Mouse (Mus musculus): ENCODE data around the gene Dgat2.

Gene Dgat2

DNA sequence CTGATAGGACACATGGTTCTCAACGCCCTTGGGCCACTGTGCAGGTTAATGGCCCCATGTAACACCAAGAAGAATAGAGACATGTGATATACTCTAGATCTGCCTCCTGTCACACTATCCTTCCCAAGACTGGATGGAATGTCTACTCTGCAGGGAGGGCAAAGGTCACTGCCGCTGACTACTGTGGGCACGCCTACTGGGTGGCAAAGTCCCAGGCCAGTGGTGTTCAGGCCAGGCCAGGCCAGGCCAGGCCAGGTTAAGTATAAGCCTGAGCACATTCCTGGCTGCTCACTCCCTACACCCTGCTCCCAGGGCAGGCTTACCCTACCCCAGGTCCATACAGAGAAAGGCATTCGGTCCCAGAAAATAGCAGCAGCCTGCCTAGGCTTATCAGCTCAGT is 21.0 kb downstream of the Dgat2 start:
- DNase-seq: peak; percentile 97

DNA sequence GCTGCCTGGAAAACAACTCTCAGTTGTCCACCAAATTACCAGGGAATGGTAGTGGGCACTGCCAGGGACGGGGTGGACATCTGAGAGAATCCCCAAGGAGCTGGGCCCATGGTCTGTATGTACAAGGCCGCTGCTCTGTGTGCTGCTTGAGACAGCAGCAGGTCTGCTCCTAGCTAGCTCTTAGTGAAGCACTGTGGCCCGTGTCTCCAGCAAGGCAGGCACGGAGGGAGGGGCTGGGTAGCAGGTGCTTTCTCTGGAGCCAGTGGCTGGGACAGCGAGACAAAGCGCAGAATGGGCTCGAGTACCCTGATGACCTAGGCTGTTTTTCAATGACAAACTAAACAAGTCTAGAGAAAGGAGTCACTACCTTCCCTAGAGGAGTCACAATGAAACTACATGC is 21.5 kb downstream of the Dgat2 start:
- peak; percentile 91 for DNase-seq

DNA sequence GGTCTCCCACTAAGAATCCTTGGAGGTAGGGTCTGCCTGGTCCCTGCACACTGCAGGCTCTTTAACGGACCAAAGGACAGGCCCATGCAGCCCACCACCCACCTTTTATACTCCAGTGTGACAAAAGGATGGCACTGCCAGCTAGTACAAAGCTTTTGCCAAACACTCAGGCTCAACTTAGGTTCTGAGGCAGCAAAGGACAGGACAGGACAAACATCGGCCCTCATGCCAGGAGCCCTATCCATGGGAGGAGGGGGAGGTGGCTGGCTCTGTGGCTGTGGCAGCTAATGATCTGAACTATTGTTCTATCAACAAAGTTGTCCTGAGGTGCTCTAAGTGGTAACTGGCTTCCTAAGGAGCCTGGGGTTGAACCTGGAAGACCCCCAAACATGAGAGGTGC is 23.1 kb downstream of the Dgat2 start:
- DNase-seq: peak; percentile 97

DNA sequence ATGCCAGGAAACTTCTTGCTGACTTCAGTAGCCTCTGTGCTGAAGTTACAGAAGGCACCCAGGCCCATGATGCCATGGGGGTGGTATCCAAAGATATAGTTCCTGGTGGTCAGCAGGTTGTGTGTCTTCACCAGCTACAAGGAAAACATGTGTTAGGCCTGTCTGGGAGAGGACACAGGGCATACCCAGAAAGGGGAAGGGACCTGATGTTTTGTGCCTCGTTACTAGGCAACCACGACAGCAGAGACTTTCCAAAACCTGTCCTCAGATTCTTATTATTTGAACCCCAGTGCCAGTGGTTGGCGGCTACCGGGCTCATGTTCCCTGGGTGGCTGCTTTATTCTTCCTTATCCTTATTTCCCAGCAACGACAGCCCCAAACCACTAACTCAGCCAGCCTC is 23.6 kb downstream of the Dgat2 start:
- no peak for DNase-seq

DNA sequence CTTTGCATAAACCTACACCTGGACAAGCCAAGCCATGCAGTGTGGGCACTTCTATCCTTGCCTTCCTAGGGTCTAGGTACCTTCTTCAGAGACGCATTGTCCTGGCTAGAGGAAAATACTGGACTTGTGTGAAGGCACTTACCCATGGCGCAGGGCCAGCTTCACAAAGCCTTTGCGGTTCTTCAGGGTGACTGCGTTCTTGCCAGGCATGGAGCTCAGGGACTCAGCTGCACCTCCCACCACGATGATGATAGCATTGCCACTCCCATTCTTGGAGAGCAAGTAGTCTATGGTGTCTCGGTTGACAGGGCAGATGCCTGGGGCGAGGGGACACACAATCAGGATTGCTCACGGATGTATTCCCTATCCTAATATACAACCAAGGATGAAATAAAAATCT is 24.5 kb downstream of the Dgat2 start:
- peak; percentile 91 for DNase-seq

DNA sequence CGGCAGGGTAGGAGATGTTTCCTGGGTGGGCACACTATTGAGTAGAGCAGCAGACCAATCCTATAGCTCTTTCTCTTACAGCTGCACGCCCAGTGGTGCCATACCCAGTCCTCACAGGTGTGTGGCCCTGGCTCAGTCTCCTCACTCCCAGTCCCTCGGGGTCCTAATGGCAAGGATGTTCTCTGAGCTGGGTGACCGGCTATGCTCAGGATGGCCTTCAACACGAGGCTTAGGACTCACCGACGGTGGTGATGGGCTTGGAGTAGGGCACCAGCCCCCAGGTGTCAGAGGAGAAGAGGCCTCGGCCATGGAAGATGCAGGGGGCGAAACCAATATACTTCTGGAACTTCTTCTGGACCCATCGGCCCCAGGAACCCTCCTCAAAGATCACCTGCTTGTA is 25.8 kb downstream of the Dgat2 start:
- DNase-seq: peak; percentile 94

DNA sequence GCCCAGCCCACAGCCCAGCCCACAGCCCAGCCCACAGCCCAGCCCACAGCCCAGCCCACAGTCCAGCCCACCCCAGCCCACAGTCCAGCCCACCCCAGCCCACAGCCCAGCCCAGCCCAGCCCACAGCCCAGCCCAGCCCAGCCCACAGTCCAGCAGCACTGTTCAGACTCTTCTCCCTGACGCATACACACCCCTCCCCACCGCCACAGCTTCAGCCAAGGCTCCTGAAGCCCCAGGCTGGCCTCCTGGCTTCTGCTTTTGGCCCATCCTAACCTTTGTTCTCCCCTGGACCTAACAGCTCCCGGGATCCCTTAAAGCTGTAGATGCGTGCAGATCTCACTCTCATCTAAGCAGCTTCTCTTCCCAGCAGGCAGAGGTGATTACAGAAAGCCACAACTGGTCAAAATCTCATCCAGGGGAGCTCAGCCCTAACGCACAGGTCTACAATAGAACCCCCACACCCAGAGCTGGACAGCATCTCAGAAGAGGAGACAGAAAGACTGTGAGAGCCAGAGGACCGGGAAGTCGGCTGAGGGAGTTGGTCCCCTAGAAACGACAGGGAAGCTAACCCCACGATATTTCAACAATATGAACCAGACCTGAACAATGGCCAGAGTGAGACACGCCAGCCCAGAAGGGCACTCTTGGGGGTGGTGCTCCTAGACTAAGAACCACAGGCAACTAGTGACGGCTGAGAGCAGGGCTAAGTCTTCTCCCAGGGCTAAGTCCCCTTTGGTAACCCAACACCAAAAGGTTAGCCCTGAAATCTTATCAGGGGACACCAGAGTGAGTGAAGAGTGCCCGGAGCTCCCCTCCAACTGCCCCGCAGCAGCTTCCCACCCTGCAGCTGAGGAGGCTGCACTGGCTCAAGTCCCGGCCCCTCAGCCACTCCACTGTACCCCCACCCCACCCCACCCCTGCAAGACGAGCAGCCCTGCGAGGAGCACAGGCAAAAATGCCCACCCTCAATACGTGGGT is 26.9 kb downstream of the Dgat2 start:
- peak; percentile 96 for DNase-seq

DNA sequence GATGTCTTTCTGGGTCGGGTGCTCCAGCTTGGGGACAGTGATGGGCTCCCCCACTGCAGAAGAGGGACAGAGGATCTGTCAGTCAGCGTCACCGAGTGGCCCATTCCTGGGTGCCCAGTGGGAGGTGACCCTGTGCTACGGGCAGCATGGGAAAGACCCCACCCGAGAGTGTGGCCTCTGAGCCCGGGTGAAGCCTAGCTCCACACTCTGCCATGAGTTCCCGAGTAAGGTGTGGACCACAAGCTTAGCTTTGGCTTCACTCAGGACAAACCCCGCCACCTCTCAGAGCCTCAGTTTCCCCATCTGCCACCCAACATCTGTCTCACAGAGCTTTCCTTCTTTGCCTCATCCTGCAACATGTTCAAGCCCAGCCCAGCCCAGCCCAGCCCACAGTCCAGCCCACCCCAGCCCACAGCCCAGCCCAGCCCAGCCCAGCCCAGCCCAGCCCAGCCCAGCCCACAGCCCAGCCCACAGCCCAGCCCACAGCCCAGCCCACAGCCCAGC is 27.8 kb downstream of the Dgat2 start:
- DNase-seq: peak; percentile 96

DNA sequence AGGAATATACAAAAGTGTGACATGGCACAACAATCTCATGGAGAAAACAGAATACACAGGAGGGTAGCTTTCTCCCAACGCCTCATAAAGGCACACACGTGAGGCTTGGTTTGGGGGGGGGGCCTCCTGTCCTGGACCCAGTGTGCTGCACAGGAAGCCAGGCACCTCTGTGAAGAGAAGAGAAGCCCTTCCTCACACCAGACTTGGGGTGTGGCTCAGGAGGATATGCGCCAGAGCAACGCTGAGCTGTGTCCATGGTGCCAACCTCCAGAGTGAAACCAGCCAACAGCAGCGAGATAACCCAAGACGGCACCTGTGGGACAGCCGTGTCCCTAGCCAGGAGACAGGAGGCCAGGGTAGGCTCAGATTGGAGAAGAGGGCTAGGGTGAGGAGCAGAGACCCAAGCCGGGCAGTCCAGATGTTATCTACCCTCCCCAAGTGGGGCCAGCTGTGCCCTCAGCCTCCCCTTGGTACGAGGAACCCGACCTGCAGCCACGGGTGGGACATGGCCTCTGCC is 28.8 kb downstream of the Dgat2 start:
- DNase-seq: peak; percentile 91

DNA sequence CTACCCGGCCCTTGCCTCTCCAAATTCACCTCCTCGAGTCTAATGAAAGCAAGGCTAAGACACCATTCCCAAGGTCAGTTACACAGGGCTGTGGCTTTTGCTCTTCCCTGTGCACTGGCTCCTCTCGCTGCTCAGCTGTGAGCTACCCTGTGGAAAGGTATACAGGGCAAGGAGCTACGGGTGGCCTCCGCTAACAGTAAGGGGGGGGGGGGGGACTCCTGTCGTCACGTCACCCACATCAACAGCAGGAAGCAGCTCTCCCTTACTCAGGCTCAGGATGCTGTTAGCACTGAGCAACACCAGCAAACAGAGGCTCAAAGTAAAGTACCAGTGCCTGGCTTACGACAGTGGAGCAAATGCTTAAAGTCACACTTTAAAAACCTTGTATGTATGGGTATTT is 29.8 kb downstream of the Dgat2 start:
- no peak for DNase-seq

DNA sequence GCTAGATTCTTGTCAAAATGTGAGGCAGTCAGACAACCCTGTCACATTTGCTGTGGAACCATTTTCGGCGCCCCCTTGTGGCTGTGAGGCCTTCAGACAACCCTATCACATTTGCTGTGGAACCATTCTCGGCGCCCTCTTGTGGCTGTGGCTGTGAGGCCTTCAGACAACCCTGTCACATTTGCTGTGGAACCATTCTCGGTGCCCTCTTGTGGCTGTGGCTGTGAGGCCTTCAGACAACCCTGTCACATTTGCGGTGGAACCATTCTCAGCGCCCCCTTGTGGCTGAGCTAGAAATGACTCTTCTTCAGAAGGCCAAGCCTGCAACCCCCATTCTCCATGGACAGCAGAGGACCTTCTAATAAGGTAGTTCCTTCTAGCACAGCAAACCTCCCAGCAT is 31.2 kb downstream of the Dgat2 start:
- peak; percentile 99 for DNase-seq

DNA sequence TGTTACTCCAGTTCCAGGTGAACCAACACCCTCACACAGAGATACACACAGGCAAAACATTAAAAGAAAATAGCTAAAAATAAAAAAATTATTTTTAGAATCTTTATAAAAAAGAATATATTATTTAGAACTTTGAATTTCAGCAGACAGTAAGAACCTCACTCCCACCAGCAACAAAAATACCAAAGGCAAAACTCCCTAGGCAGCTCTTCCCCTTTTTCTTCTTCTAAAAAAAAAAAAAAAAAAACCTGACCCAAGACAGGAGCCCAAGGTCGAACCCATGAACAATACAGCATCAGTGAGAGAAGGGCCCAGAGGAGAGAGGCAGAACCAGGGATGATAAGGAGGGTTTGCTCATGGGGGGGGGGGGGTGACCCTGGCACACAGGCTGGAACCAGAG is 33.5 kb downstream of the Dgat2 start:
- no peak for DNase-seq

DNA sequence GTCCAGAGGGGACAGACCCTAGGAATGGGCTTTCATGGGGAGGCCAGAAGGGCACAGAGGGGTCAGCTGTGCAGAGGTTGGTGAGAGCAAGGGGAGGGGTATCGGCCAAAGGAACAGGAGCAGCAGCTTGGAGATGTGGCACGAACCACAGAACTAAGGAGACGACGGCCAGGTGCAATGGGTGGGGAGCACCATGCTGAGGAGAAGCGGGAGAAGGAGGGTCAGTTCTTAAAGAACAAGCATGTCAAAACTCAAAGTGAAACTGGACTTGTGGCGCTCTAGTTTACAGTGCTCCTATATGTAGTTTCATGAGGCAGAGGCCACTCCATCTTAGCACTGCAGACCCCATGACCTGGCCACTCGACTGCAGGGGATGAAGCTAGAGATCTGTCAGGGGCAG is 35.0 kb downstream of the Dgat2 start:
- DNase-seq: no peak

DNA sequence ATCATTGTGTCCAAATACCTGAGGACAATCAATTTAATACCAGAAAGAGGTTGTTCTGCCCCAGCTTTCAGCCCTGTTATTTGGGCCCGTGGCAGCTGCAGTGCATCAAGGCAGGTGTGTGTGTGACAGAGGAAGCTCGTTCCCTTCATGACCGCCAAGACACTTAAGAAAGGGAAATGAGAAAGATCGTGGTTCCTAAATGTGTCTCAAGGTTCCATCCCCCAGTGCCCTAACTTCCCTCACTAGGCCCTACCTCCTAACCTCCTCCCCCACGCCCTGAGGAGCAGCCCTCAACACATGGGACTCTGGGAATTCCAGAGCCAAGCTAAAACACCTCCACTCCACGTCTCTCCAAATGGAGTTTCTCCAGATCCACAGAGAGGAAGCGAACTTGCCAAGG is 35.6 kb downstream of the Dgat2 start:
- no peak for DNase-seq

DNA sequence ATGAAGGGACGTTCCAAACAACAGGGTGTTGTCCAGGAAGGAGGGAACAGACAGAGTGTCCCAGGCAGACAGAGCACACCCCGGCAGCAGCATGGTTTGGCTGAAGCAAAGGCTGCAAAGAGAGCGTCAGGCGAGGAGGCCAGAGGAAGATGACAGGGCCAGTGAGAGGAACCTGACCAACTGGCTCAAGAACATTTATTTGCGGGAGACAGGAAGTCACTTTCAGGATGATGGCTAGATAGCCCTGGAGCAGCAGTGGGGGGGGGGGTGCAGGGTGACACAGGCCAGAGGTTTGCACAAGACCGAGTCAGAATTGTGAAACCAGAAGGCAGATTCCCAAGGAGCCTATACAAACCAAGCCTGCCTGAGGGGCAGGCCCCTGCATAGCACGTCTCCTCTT is 36.5 kb downstream of the Dgat2 start:
- peak; percentile 98 for DNase-seq

DNA sequence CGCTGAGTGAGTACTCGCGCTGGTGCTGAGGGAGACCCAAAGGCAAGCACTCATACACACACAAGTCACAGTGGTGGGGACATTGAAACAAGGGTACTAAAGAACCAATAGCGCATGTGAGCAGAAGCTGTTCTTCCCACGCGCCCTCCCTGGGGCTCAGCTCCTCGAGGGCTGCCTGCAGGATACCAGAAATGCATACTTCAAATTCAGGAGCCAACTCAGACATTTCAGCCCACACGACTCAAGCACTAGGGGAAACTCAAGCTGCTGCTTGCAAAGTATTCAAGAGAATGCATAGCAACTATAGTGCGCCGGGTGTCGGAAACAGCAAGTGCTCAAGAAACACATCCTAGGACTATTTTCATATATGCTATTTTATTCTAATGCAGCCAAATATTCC is 37.9 kb downstream of the Dgat2 start:
- DNase-seq: no peak

DNA sequence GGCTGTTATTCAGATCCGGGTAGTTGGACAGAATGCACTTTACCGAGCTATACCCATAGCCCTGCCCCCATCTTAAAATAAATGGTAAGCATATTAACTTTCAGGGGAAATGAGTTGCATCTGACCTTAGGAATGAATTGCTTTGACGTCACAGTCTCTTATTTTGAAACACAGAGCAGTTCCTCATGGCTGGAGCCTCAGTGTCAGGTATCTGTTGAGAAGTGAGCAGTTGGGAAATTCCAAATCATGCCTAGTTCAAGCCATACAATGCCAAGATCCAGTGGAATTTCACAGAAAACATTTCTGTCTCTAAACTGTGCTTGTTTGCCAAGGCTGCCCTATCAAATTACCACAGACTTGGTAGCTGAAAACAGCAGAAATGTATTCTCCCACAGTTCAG is 39.3 kb downstream of the Dgat2 start:
- DNase-seq: no peak

DNA sequence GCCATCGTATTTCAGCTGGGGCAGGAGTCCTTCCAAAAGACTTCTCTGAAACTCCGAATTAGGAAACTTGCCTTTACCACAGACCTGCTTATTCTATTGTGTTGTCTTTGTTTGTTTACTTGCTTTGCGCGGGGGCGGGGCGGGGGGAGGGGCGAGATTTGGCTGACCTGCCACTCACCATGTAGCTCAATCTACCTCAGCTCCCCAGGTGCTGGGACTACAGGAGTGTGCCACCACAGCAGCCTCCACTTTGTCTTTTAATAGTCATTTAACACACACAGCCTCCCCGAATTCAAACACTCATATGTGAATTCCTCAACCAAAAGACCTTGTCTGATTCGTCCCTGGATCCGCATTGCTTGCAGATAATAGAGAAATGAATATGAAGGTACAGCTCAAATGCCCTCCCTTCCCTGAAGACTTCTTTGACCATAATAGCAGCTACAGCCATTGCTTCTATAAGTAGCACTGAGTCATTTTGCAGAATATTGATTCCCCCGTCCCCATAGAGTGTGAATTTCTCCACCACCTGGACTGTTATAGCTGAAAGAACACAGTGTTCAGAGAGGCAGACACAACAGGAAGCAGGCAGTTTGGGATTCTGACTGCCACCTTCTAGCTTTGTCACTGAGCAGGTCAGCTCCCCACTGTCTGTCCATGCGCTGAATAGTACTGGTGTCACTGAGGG is 40.5 kb downstream of the Dgat2 start:
- no peak for DNase-seq

DNA sequence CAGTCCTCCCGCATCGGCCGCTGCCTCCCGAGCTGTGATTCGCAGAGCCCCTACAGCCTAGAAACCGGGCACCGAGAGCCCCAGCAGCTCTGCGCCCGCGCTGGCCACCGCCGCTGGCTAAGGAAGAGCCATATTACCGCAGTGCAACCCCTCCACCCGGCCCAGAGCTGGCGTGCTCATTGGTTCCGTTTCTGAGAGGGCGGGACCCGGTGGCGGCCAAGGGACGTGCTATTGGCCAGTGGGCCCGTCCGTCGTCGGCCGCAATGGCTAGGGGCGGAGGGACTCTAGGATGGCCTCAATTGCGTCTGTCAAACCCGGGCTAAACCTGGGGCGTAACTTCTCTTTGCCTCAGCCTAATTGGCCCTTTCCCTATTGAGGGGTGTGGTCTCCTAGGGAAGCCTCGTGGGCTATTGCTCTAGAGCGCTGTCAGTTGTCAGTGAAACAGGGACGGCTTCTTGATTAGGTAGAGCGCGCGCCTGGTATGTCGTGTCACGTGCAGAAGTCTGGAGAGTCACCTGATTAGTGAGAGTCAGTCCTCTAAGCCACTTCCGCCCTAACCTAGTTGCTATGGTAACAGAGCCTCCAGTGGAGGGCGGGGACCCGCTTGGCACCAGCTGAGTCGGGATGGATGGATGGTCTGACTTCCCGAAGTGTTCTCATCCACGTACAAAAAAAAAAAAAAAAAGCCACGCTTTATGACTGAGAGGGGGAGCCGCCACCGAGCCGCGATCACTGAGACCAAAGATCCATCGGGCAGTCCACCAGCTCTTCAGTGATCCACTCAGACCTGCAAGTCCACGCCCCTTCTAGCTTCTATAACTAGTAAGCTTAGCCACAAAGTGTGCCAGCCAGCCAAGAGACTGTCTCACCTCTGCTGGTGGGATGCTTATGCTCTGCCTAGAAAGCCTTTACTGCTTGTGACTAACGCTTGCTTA is 41.3 kb downstream of the Dgat2 start, which contains the start of gene Uvrag:
Gene Uvrag, minus strand, starts transcription at position 158 of the 935 bp plus-strand sequence.
- DNase-seq: peak; percentile 100

DNA sequence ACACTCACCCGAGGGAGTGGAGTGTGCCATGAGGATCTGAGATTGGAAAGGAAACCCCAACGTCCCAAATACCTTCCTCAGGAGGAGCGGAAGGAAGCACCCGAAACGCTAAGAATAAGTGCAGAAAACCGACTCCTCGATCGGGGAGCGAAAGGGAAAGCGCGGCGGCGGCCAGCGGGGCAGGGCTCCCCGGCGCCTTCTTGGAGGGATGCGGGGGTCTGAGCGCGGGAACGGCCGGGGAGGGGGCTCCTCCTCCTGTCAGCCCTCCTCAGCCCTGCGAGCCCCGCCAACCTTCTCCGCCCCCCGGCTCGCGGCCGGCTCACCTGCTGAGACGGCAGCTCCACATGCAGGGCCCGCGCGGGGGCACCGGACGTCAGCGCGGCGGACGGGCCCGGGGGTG is 42.0 kb downstream of the Dgat2 start:
- no peak for DNase-seq

DNA sequence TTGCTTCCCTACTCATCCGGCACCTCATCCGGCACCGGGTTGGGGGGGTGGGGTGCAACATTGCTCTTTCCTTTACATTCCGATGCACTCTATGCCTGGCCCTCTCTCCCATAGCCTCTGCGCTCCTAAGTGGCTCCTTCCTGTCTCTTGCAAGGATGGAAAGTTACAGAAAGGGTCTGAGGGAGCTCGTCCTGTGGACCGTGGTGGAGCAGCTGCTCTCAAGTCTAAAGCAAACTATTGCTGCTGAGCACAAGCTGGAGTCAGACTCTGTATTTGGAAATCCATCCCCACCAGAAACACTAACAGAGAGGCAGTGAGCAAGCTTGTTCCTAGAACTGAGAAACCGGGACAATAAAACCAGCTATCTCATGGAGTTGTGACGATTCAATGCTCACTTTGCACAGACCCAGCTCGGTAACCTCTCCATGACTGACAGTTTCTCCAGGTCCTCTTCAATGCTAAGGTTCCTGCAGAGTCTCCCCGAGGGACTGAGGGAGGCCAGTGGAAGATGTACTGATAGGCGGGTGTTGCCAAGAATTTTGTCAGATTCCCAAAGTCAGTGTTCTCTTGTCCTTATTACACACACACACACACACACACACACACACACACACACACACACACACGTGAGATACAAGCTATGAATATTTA is 42.6 kb downstream of the Dgat2 start:
- DNase-seq: peak; percentile 93

DNA sequence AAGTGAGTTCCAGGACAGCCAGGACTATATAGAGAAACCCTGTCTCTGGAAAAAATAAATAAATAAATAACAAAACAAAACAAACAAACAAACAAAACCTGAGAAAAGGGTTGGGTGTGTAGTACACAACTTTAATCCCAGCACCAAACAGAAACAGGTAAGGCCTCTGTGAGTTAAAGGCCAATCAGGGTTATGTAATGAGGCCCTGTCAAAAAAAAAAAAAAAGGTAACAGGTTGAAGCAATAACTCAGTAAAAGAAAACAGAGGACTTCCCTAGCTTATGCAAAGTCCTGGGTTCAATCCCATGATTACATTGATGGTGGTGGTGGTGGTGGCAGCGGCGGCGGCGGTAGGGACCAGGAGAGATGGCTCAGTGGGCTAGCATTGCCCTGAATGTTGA is 45.0 kb downstream of the Dgat2 start:
- DNase-seq: no peak

All from heart, adult 11 months (tissue).